Mouse (Mus musculus) intestine, embryonic 16.5 days (tissue): ENCODE data around the gene Abhd11. TPM values are rescaled to one million over a fixed set of nuclear protein-coding genes. Genes with fewer than 3 reads are reported as not detected.

ENCODE experiments used
- ATAC-seq: fragments of 200-750 bp; cut with Nextera tagmentation; 2 replicates; pipeline ENCODE4 v1.8.0; 2017; ENCODE audit warnings: moderate TSS enrichment, moderate library complexity
- H3K27ac ChIP-seq: fragments of 300-500 bp; sonication (generic); 2 replicates; pipeline ENCODE4 v1.5.1; 2014; ENCODE audit warnings: mild to moderate bottlenecking, low read length
- H3K27me3 ChIP-seq: fragments of 300-500 bp; sonication (generic); replicated peaks from 2 replicates; pipeline ENCODE4 v1.6.1; 2014; ENCODE audit warnings: low read length, control low read depth, mixed read lengths; ENCODE audit not compliant: control insufficient read depth, insufficient read depth
- H3K36me3 ChIP-seq: fragments of 300-500 bp; sonication (generic); 2 replicates; pipeline ENCODE4 v1.6.1; 2014; ENCODE audit warnings: low read length, control low read depth; ENCODE audit not compliant: control insufficient read depth, insufficient read depth
- H3K4me1 ChIP-seq: fragments of 300-500 bp; sonication (generic); 2 replicates; pipeline ENCODE4 v1.6.1; 2014; ENCODE audit warnings: low read length, control low read depth, mixed read lengths; ENCODE audit not compliant: control insufficient read depth, insufficient read depth
- H3K4me2 ChIP-seq: fragments of 300-500 bp; sonication (generic); 2 replicates; pipeline ENCODE4 v1.6.1; 2014; ENCODE audit warnings: low read depth, low read length, control low read depth
- H3K4me3 ChIP-seq: fragments of 300-500 bp; sonication (generic); 2 replicates; pipeline ENCODE4 v1.5.1; 2014; ENCODE audit warnings: mild to moderate bottlenecking, low read length
- H3K9ac ChIP-seq: fragments of 300-500 bp; sonication (generic); 2 replicates; pipeline ENCODE4 v1.6.1; 2014; ENCODE audit warnings: low read depth, low read length
- H3K9me3 ChIP-seq: fragments of 300-500 bp; sonication (generic); 2 replicates; pipeline ENCODE4 v1.6.1; 2016; ENCODE audit warnings: low read length, control low read depth; ENCODE audit not compliant: control insufficient read depth
- WGBS: fragments of 180-500 bp; shearing (Covaris S2); extraction: QIAGEN DNeasy Blood & Tissue Kit; methylation state at CpG from one replicate; pipeline ENCODE4 v1.1.7; 2014; 5-methylcytosine and 5-hydroxymethylcytosine counted together
- polyA plus RNA-seq: library from polyadenylated mRNA; unstranded; fragments of >200 nt; fragmentation: Nextera tagmentation; extraction: Ambion mirVana; gene quantifications from 2 replicates; pipeline ENCODE4 v1.2.1, GENCODE M21; 2015

Abhd11 gene
- polyA plus RNA-seq, 1 experiment from 2014 or later = 106 TPM

DNA sequence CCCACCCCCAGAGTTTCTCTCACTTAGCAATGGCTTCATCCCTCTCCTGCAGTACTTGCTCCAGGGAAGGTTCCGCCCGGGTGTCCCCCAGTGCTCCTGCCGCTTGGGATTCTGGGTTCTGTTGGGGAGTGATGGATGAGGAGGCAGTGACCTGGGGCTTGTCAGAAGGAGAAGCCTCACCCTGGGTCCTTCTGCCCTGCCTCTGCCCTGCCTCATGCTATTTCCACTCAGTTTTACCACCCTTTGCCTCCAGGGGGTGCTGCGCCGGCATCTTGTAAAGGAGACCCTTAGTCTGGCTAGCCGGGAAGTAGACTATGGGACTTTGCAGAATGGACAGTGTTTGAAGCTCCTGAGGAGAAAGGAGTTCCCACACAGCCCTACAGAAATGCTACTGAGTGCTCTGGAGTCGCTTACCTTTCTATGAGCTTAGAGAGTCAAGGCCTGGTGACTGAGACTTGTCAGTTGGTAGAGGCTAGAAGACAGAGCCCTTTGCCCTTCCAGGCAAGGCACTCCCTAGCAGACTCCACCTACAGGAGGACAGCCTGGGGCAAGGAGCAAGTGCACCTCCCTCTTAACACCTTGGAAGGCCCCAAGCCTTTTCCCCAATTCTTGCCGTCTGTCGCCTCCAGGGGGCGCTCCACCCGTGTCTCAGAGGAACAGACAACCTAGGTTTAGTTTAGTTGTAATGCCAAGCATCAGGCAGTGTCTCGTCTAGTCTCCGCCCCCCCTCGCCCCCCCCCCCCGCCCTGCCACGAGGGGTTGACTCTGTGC, 3.9 kb downstream of the Abhd11 start:
- H3K4me1 ChIP-seq = peaks cover 32% of the 10 kb centered on the region
- peak; percentile 34 for ATAC-seq
- no peaks in the 10 kb centered on the region for H3K9me3 ChIP-seq
- H3K4me3 ChIP-seq = peak overlapping the region; percentile 42
- WGBS = 8% methylated on average over 16 of the region's 16 CpGs
- H3K27ac ChIP-seq = peak overlapping the region; percentile 94
- peak overlapping the region; percentile 50 for H3K4me2 ChIP-seq
- no peaks in the 10 kb centered on the region for H3K27me3 ChIP-seq
- H3K9ac ChIP-seq = peak overlapping the region; percentile 80
- H3K36me3 ChIP-seq = peaks cover 3% of the 10 kb centered on the region; the same call in 1 of the 2 replicates

DNA sequence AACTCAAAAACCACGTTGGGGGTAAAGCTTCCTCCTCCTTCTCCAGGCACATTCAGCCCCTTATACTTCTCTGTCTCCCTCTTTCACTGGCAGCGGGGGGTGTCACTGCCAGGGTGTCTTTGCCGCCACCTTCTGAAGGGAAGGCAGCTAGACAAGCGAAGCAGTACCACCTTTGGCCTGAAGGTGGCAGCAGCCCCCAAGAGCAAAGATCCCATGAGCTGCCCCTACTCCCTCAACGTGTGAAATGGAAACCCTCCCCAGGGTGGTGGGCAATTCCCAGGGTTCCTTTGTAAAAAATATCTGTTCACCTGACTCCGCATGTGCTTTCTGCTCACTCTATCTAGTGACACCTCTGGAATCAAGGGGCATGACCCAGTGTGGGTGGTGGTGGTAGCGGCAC, 6.5 kb downstream of the Abhd11 start:
- Histone ChIP-seq H3K4me1 (peaks cover 22% of the 10 kb centered on the region), H3K36me3 (peaks cover 3% of the 10 kb centered on the region; the same call in 1 of the 2 replicates), H3K27ac (no peak overlapping the region), H3K9me3 (no peaks in the 10 kb centered on the region), H3K4me2 (no peak overlapping the region), H3K27me3 (no peaks in the 10 kb centered on the region), H3K9ac (no peak overlapping the region), H3K4me3 (no peak overlapping the region)
- 14% methylated on average over 7 of the region's 7 CpGs for WGBS
- ATAC-seq = no peak

- ATAC-seq = no peak
- 40% methylated on average over 4 of the region's 4 CpGs for WGBS
These were observed 7.3 kb downstream of the Abhd11 start for GRCm38 (mm10) chr5:135016224-135016759.

GRCm38 (mm10) chr5:135021814-135022213, 12.9 kb downstream of the Abhd11 start:
- no peak for ATAC-seq
- Histone ChIP-seq H3K36me3 (no peaks in the 10 kb centered on the region), H3K4me1 (peaks cover 25% of the 10 kb centered on the region), H3K4me3 (no peak overlapping the region), H3K4me2 (no peak overlapping the region), H3K27me3 (no peaks in the 10 kb centered on the region), H3K9ac (no peak overlapping the region), H3K9me3 (no peaks in the 10 kb centered on the region), H3K27ac (no peak overlapping the region)
- WGBS = 66% methylated on average over 6 of the region's 6 CpGs

More at GRCm38 (mm10) chr5:135016224-135016759, 7.3 kb downstream of the Abhd11 start:
- Histone ChIP-seq H3K9me3 (no peaks in the 10 kb centered on the region), H3K4me2 (no peak overlapping the region), H3K27ac (no peak overlapping the region), H3K4me1 (peaks cover 16% of the 10 kb centered on the region), H3K36me3 (peaks cover 2% of the 10 kb centered on the region; the same call in 1 of the 2 replicates), H3K4me3 (no peak overlapping the region), H3K9ac (no peak overlapping the region), H3K27me3 (no peaks in the 10 kb centered on the region)

DNA sequence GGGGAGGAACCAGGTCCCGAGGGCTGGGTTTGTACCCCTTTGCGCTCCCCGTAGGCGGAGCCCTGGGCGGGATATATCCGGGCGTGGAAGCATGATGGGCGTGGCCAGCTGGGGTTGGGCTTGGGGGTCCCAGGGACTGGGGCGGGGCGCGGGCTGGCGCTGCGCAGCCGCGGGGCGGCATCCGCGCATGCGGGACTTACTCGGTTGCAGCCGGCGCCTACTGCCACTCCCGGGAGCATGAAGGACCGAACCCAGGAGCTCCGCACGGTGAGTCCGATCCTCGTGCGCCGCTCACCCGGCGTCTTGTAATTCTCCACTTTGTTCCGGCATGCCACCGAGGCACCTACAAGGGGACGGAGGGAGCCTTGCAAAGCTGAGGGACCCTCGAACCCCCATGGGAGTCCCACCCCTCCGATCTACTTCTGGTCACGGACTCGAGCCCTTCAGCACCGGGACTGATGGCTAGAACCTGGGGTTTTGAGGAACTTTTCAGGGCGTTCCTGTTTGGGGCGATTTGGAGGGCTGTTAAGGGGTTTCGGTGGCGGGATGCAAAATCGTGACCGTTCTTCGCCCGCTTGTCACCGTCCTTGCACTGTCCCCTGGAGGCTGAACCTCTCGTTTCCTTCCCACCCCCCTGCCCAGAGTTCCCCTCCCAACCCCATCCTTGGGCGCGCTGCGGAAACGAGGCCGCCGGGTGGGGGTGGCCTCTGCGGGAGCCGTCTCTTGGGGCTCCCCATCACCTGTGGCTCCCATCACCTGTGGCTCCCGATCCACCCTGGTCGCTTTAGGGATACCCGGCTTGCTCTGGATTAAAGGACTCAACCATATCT, 14.6 kb downstream of the Abhd11 start, which contains the start of gene Stx1a:
Gene Stx1a (plus strand): TSS at position 139 of the 830 bp plus-strand sequence.
- H3K36me3 ChIP-seq = no peaks in the 10 kb centered on the region
- ATAC-seq = peak; percentile 91
- no peaks in the 10 kb centered on the region for H3K9me3 ChIP-seq
- peak within 1 kb of the TSS; percentile 72 for H3K4me3 ChIP-seq
- under 1% methylated on average over 61 of the region's 61 CpGs for WGBS
- peak within 1 kb of the TSS; percentile 78 for H3K9ac ChIP-seq
- H3K27me3 ChIP-seq = no peaks in the 10 kb centered on the region
- H3K4me2 ChIP-seq = peak within 1 kb of the TSS; percentile 95
- peak within 1 kb of the TSS; percentile 33; the same call in 1 of the 2 replicates for H3K27ac ChIP-seq
- peaks cover 28% of the 10 kb centered on the region for H3K4me1 ChIP-seq

- 42% methylated on average over 11 of the region's 11 CpGs for WGBS
These were observed 15.8 kb downstream of the Abhd11 start for GRCm38 (mm10) chr5:135024665-135025224.

DNA sequence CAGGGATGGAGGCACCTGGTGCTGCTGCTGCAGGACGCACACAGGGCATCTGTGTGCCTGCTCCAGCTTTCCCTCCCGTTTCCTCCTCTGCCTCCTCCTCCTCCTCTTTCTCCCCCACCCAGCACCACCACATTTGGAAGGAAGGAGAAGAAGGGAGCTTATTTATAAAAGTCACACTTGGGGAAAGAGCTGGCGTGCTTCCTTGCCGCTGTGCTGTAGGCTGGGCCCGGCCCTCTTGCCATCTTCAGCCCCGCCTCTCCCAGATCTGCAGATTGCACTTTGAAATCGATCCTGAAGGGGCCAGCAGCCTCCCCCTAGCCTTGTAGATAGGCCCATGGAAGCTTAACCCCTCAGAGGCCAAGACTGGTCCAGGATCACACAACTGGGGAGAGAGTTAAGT, 16.9 kb downstream of the Abhd11 start:
- H3K4me3 ChIP-seq = no peak overlapping the region
- peak overlapping the region; percentile 48 for H3K9ac ChIP-seq
- no peak overlapping the region for H3K27ac ChIP-seq
- no peaks in the 10 kb centered on the region for H3K27me3 ChIP-seq
- ATAC-seq = no peak
- peak overlapping the region; percentile 38 for H3K4me2 ChIP-seq
- H3K9me3 ChIP-seq = no peaks in the 10 kb centered on the region
- WGBS = 6% methylated on average over 7 of the region's 7 CpGs
- peaks cover 39% of the 10 kb centered on the region for H3K4me1 ChIP-seq
- no peaks in the 10 kb centered on the region for H3K36me3 ChIP-seq

More at GRCm38 (mm10) chr5:135024665-135025224, 15.8 kb downstream of the Abhd11 start:
- no peak for ATAC-seq
- Histone ChIP-seq H3K27me3 (no peaks in the 10 kb centered on the region), H3K4me1 (peaks cover 39% of the 10 kb centered on the region), H3K4me3 (peak overlapping the region; percentile 72), H3K27ac (no peak overlapping the region), H3K36me3 (no peaks in the 10 kb centered on the region), H3K4me2 (peak overlapping the region; percentile 95), H3K9me3 (no peaks in the 10 kb centered on the region), H3K9ac (peak overlapping the region; percentile 78; the same call in 1 of the 2 replicates)

- H3K27ac ChIP-seq = peak overlapping the region; percentile 25; the same call in 1 of the 2 replicates
- no peaks in the 10 kb centered on the region for H3K27me3 ChIP-seq
- no peaks in the 10 kb centered on the region; the same call in 1 of the 2 replicates for H3K9me3 ChIP-seq
- H3K4me2 ChIP-seq = peak overlapping the region; percentile 39
- H3K9ac ChIP-seq = peak overlapping the region; percentile 6
- WGBS = 44% methylated on average over 18 of the region's 18 CpGs
- peak overlapping the region; percentile 19; the same call in 1 of the 2 replicates for H3K4me3 ChIP-seq
- H3K4me1 ChIP-seq = peaks cover 34% of the 10 kb centered on the region
- H3K36me3 ChIP-seq = no peaks in the 10 kb centered on the region
- peak; percentile 45 for ATAC-seq
These were observed 20.3 kb downstream of the Abhd11 start for GRCm38 (mm10) chr5:135029007-135029854.
